Mouse (Mus musculus): ENCODE data around the gene Gm8909. TPM values are rescaled to one million over a fixed set of nuclear protein-coding genes. Genes with fewer than 3 reads are reported as not detected.
A peak's percentile ranks its signal among the peaks of the same experiment; 100 is the strongest.

The Gm8909 gene
- polyA plus RNA-seq (2015; fragmentation: Nextera tagmentation; extraction: Ambion mirVana): 0.33 TPM in 1 of 2 replicates, not detected in the other

- 2% methylated on average over 62 of the region's 63 CpGs for WGBS
- peaks cover 11% of the 10 kb centered on the region for H3K4me1 ChIP-seq
- peak within 1 kb of the TSS; percentile 60 for H3K4me2 ChIP-seq (replicated peaks)
- no peak for ATAC-seq (ENCODE audit: insufficient number of reproducible peaks, low FRiP score, low TSS enrichment, low read depth)
- H3K36me3 ChIP-seq: no peaks in the 10 kb centered on the region
- H3K27ac ChIP-seq (replicated peaks): no peak within 1 kb of the TSS
- H3K9me3 ChIP-seq (replicated peaks): no peaks in the 10 kb centered on the region
- H3K9ac ChIP-seq: no peak within 1 kb of the TSS
- H3K27me3 ChIP-seq: peaks cover 70% of the 10 kb centered on the region
- peak within 1 kb of the TSS; percentile 42 for H3K4me3 ChIP-seq (replicated peaks)
Observed at GRCm38 (mm10) chr17:36168039-36168652, at the start of gene Gm8909. Gene Gm8909, minus strand, starts transcription at chr17:36168537.

GRCm38 (mm10) chr17:36215586-36215985 is 47.2 kb upstream of the Gm8909 start:
- H3K27me3 ChIP-seq: peaks cover 69% of the 10 kb centered on the region
- H3K27ac ChIP-seq (replicated peaks): no peak overlapping the region
- H3K9ac ChIP-seq: no peak overlapping the region
- no peaks in the 10 kb centered on the region for H3K36me3 ChIP-seq
- no peak for ATAC-seq (ENCODE audit: insufficient number of reproducible peaks, low FRiP score, low TSS enrichment, low read depth)
- WGBS: 3% methylated on average over 20 of the region's 20 CpGs
- no peak overlapping the region for H3K4me3 ChIP-seq (replicated peaks)
- 0 out of 2 replicates have a peak, but pooled peaks cover 4% of the 10 kb centered on the region for H3K4me1 ChIP-seq
- no peaks in the 10 kb centered on the region for H3K9me3 ChIP-seq (replicated peaks)
- H3K4me2 ChIP-seq (replicated peaks): no peak overlapping the region

- Histone ChIP-seq H3K9me3 (replicated peaks) (no peaks in the 10 kb centered on the region), H3K27ac (replicated peaks) (no peak overlapping the region), H3K4me3 (replicated peaks) (no peak overlapping the region), H3K27me3 (peaks cover 53% of the 10 kb centered on the region), H3K36me3 (no peaks in the 10 kb centered on the region), H3K4me2 (replicated peaks) (no peak overlapping the region), H3K4me1 (peaks cover 11% of the 10 kb centered on the region), H3K9ac (no peak overlapping the region)
- no peak for ATAC-seq (ENCODE audit: insufficient number of reproducible peaks, low FRiP score, low TSS enrichment, low read depth)
Observed at GRCm38 (mm10) chr17:36206846-36207245, 38.5 kb upstream of the Gm8909 start.

- Histone ChIP-seq H3K36me3 (no peaks in the 10 kb centered on the region), H3K9me3 (replicated peaks) (no peaks in the 10 kb centered on the region), H3K27me3 (peaks cover 46% of the 10 kb centered on the region), H3K4me2 (replicated peaks) (peak overlapping the region; percentile 49), H3K9ac (peak overlapping the region; percentile 9; the same call in 1 of the 2 replicates), H3K27ac (replicated peaks) (no peak overlapping the region), H3K4me3 (replicated peaks) (peak overlapping the region; percentile 40), H3K4me1 (peaks cover 11% of the 10 kb centered on the region)
- no peak; the same call in 1 of the 2 replicates for ATAC-seq (ENCODE audit: insufficient number of reproducible peaks, low FRiP score, low TSS enrichment, low read depth)
- under 1% methylated on average over 41 of the region's 41 CpGs for WGBS
Observed at GRCm38 (mm10) chr17:36205862-36206261, 37.5 kb upstream of the Gm8909 start.

GRCm38 (mm10) chr17:36205456-36205855 is 37.1 kb upstream of the Gm8909 start:
- Histone ChIP-seq H3K27ac (replicated peaks) (no peak overlapping the region), H3K9ac (peak overlapping the region; percentile 9; the same call in 1 of the 2 replicates), H3K27me3 (peaks cover 45% of the 10 kb centered on the region), H3K4me1 (peaks cover 11% of the 10 kb centered on the region), H3K4me2 (replicated peaks) (peak overlapping the region; percentile 49), H3K4me3 (replicated peaks) (peak overlapping the region; percentile 40), H3K36me3 (no peaks in the 10 kb centered on the region), H3K9me3 (replicated peaks) (no peaks in the 10 kb centered on the region)
- no peak for ATAC-seq (ENCODE audit: insufficient number of reproducible peaks, low FRiP score, low TSS enrichment, low read depth)
- WGBS: 2% methylated on average over 15 of the region's 15 CpGs

- Histone ChIP-seq H3K4me3 (replicated peaks) (no peak overlapping the region), H3K9me3 (replicated peaks) (no peaks in the 10 kb centered on the region), H3K36me3 (no peaks in the 10 kb centered on the region), H3K4me2 (replicated peaks) (no peak overlapping the region), H3K27me3 (peaks cover 62% of the 10 kb centered on the region), H3K9ac (no peak overlapping the region), H3K27ac (replicated peaks) (no peak overlapping the region), H3K4me1 (peaks cover 11% of the 10 kb centered on the region)
- 87% methylated on average over 2 of the region's 2 CpGs for WGBS
- no peak for ATAC-seq (ENCODE audit: insufficient number of reproducible peaks, low FRiP score, low TSS enrichment, low read depth)
Observed at GRCm38 (mm10) chr17:36201851-36202250, 33.5 kb upstream of the Gm8909 start.

- Histone ChIP-seq H3K36me3 (no peaks in the 10 kb centered on the region), H3K4me1 (no peaks in the 10 kb centered on the region), H3K4me2 (replicated peaks) (no peak overlapping the region), H3K4me3 (replicated peaks) (no peak overlapping the region), H3K9ac (no peak overlapping the region), H3K27me3 (peaks cover 46% of the 10 kb centered on the region), H3K9me3 (replicated peaks) (no peaks in the 10 kb centered on the region), H3K27ac (replicated peaks) (no peak overlapping the region)
- ATAC-seq (ENCODE audit: insufficient number of reproducible peaks, low FRiP score, low TSS enrichment, low read depth): 0 out of 2 replicates have a peak, but pooled peaks have one; percentile 24
- 8% methylated on average over 5 of the region's 5 CpGs for WGBS
Observed at GRCm38 (mm10) chr17:36198317-36198716, 30.0 kb upstream of the Gm8909 start.

- H3K9me3 ChIP-seq (replicated peaks): no peaks in the 10 kb centered on the region
- H3K9ac ChIP-seq: no peak overlapping the region
- no peak overlapping the region for H3K4me2 ChIP-seq (replicated peaks)
- no peak overlapping the region for H3K4me3 ChIP-seq (replicated peaks)
- WGBS: 76% methylated on average over 6 of the region's 6 CpGs
- ATAC-seq (ENCODE audit: insufficient number of reproducible peaks, low FRiP score, low TSS enrichment, low read depth): no peak
- no peaks in the 10 kb centered on the region for H3K4me1 ChIP-seq
- no peaks in the 10 kb centered on the region for H3K36me3 ChIP-seq
- peaks cover 53% of the 10 kb centered on the region for H3K27me3 ChIP-seq
- H3K27ac ChIP-seq (replicated peaks): no peak overlapping the region
Observed at GRCm38 (mm10) chr17:36194471-36194870, 26.1 kb upstream of the Gm8909 start.

- H3K9me3 ChIP-seq (replicated peaks): no peaks in the 10 kb centered on the region
- no peak overlapping the region for H3K9ac ChIP-seq
- H3K4me2 ChIP-seq (replicated peaks): no peak overlapping the region
- WGBS: 31% methylated on average over 8 of the region's 8 CpGs
- H3K27me3 ChIP-seq: peaks cover 57% of the 10 kb centered on the region
- H3K36me3 ChIP-seq: no peaks in the 10 kb centered on the region
- no peak overlapping the region for H3K27ac ChIP-seq (replicated peaks)
- H3K4me3 ChIP-seq (replicated peaks): no peak overlapping the region
- no peaks in the 10 kb centered on the region for H3K4me1 ChIP-seq
- no peak for ATAC-seq (ENCODE audit: insufficient number of reproducible peaks, low FRiP score, low TSS enrichment, low read depth)
Observed at GRCm38 (mm10) chr17:36193546-36194141, 25.3 kb upstream of the Gm8909 start.

- Histone ChIP-seq H3K36me3 (no peaks in the 10 kb centered on the region), H3K4me2 (replicated peaks) (no peak overlapping the region), H3K9me3 (replicated peaks) (no peaks in the 10 kb centered on the region), H3K27ac (replicated peaks) (no peak overlapping the region), H3K4me1 (no peaks in the 10 kb centered on the region), H3K4me3 (replicated peaks) (no peak overlapping the region), H3K9ac (no peak overlapping the region), H3K27me3 (peaks cover 53% of the 10 kb centered on the region)
- 81% methylated on average over 2 of the region's 2 CpGs for WGBS
- no peak for ATAC-seq (ENCODE audit: insufficient number of reproducible peaks, low FRiP score, low TSS enrichment, low read depth)
Observed at GRCm38 (mm10) chr17:36192371-36192770, 24.0 kb upstream of the Gm8909 start.

- Histone ChIP-seq H3K9ac (no peak within 1 kb of the TSS), H3K4me2 (replicated peaks) (no peak within 1 kb of the TSS), H3K36me3 (no peaks in the 10 kb centered on the region), H3K27me3 (peaks cover 54% of the 10 kb centered on the region), H3K9me3 (replicated peaks) (no peaks in the 10 kb centered on the region), H3K4me1 (no peaks in the 10 kb centered on the region), H3K4me3 (replicated peaks) (no peak within 1 kb of the TSS), H3K27ac (replicated peaks) (no peak within 1 kb of the TSS)
- ATAC-seq (ENCODE audit: insufficient number of reproducible peaks, low FRiP score, low TSS enrichment, low read depth): no peak
- WGBS: 54% methylated on average over 2 of the region's 2 CpGs
Observed at GRCm38 (mm10) chr17:36190169-36190507, 21.8 kb upstream of the Gm8909 start, which contains the start of gene H2-T3. Gene H2-T3, minus strand, starts transcription at chr17:36190287.

All from embryonic facial prominence, embryonic 15.5 days (tissue).